Mouse (Mus musculus): Measurements from ENCODE around the gene Elp1.

DNA sequence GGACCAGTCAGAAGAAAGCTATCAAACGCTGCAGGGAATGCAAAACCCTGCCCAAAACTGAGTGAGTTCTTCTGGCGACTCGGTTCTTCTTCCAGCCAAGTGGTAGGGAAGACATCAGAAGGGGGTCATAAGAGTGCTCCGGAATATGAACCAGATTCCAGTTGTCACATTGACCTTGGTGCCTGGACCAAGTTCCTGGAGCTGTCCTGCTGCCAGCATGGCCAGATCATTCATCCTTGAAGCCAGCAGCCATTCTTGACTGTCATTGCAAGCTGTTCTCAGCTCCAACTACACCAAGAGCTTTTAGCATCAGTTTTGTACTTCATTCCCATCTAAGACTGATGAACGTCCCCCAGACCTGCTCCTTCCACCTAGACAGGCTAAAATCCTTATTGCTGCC lies 85.3 kb downstream of the Elp1 start:
- TF ChIP-seq CTCF (IDR thresholded peaks at IDR 0.05; ENCODE audit: low read depth) (no peak), EP300 (IDR thresholded peaks at IDR 0.05; ENCODE audit: low read depth) (no peak)
